Mouse (Mus musculus): Measurements from ENCODE around the gene Tgfb1i1.

Gene Tgfb1i1

GRCm38 (mm10) chr7:128246496-128247391 lies at the start of gene Tgfb1i1:
Gene Tgfb1i1, plus strand, starts transcription at chr7:128246812.
- peak in 1 of 2 experiments; percentile 43 for DNase-seq (ENCODE audit: low spot score in 2 of 2)

DNA sequence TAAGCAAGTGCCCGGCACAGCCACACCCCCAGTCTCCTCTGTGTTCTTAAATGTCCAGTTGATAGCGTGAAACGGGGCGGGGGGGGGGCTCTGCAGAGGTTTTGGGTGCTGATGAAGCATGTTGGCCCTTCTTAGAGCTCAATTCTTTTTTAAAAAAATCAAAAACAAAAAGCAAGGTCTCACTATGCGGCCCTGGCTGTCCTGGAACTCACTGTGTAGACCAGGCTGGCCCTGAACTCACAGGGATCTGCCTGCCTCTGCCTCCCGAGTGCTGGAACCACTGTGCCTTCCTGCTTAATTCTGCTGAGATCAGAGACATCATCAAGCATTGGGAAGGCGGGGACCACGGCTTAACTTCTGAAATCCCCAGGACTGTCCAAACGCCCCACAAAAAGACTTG lies 45.0 kb upstream of the Tgfb1i1 start:
- DNase-seq (ENCODE audit: low spot score in 2 of 2): no peak

DNA sequence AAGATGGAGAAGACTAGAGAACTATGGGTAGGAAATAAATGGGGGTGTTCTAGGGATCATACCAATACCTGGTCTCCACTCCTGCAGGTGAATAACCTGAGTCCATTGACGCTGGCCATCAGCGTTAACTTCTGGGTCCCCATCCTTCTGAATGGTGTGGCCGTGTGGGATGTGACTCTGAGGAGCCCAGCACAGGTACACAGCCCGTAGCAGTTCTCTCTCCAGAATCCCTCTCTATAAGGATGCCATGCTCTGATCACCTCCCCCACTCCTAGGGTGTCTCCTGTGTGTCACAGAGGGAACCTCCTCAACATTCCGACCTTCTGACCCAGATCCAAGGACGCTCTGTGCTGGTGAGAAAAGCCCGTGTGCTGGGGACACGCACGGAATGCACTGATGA lies 43.5 kb upstream of the Tgfb1i1 start:
- DNase-seq (ENCODE audit: low spot score in 2 of 2): no peak

GRCm38 (mm10) chr7:128204179-128204578 lies 42.4 kb upstream of the Tgfb1i1 start:
- DNase-seq (ENCODE audit: low spot score in 2 of 2): no peak

GRCm38 (mm10) chr7:128205695-128206094 lies 40.9 kb upstream of the Tgfb1i1 start:
- DNase-seq (ENCODE audit: low spot score in 2 of 2): no peak

- no peak for DNase-seq (ENCODE audit: low spot score in 2 of 2)
Observed at GRCm38 (mm10) chr7:128206152-128206551, 40.5 kb upstream of the Tgfb1i1 start, which contains the start of gene Cox6a2. Gene Cox6a2, minus strand, starts transcription at chr7:128206387.

- peak in 1 of 2 experiments; percentile 25 for DNase-seq (ENCODE audit: low spot score in 2 of 2)
Observed at GRCm38 (mm10) chr7:128208187-128208586, 38.4 kb upstream of the Tgfb1i1 start.

GRCm38 (mm10) chr7:128209826-128210225 lies 36.8 kb upstream of the Tgfb1i1 start:
- DNase-seq (ENCODE audit: low spot score in 2 of 2): no peak

DNA sequence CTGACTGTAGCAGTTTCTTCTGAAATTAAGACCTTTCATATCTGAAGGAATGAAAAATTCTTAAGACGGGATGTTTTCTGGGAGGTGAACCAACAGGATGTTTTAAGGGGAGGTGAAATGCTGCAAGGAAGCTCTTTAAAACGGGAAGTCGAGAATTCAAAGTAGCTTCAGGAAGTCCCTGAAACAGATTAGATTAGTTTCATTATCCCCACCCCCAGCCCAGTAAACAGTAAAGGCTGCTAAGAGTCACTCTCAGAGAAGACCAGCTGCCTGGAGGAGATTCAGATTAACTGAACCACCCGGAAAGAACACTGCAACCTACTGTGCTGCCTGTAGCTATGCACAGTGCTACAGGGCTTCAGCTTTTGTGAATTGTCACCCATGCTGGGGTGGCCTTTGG lies 26.7 kb upstream of the Tgfb1i1 start:
- DNase-seq (ENCODE audit: low spot score in 2 of 2): no peak

DNA sequence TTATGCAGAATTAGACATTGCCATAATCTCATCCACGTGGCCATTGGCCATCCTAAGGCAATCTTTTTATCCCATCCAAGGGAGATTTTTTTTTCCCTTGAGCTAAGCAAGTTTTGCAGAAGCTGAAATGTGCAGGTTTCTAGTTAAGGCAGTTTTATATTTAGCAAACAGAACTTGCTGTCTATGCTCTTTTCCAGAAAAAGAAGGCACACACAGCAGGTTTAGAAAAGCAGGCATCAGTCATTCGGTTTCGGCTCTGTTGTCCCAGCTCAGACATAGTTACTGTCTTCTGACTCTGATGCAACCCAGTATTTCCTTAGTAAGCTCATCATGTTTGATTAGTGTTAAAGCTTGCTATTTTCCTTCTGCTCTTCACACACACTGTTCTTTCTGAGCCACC lies 25.7 kb upstream of the Tgfb1i1 start:
- no peak for DNase-seq (ENCODE audit: low spot score in 2 of 2)

GRCm38 (mm10) chr7:128231741-128232140 lies 14.9 kb upstream of the Tgfb1i1 start:
- no peak for DNase-seq (ENCODE audit: low spot score in 2 of 2)

DNA sequence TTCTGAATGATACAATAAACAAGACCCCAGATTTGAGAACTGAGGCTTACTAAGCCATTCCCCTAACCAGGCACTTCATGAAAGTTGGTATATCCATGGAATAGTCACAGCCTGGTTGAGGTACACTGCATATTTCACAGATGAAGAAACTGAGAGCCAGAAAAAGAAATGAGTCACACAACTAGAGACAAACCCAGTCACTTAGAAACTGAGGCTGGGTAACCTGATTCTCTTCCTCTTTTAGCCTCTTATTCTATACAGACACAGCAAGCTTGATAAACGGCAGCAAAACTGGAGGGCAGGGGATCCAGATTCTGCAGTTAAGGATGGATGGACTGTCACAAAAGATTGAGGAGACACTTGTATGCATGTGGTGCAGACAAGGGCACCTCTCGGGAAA lies 11.8 kb upstream of the Tgfb1i1 start:
- no peak for DNase-seq (ENCODE audit: low spot score in 2 of 2)

- DNase-seq (ENCODE audit: low spot score in 2 of 2): no peak
Observed at GRCm38 (mm10) chr7:128235481-128235880, 11.1 kb upstream of the Tgfb1i1 start.

- DNase-seq (ENCODE audit: low spot score in 2 of 2): no peak
Observed at GRCm38 (mm10) chr7:128236426-128236825, 10.2 kb upstream of the Tgfb1i1 start.

DNA sequence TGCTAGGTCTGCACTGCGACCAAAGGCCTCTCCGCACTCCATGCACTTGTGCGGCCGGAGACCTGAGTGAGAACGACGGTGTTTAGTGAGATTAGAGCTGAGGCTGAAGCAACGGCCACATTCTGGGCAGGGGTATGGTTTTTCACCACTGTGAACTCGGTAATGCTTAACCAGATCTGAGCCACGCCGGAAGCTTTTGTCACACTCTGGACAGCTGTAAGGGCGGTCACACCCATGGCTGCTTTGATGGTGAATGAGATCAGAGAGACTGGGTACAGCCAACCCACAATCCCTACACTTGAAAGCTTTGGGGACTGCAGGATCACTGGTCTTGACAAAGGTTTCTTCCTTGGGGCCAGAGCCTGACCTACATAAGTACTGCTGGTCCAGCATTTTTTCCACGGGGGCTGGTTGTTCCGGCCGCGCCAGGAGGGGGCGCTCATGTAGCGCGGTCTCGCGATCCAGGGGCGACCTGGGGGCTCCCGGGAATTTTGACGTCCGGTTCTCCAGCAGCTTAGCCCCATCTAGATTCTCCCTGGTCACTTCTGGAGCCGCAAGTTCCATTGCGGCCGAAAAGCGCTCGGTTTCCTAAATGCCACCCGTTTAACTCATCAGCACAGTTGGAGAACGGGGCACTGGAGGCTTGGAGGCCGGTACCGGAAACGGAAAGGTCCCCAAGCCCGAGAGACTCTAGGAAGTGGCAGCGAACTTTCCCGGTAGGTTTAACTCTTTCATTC lies 9.6 kb upstream of the Tgfb1i1 start, which contains the start of gene Armc5:
TSS of gene Armc5 (plus strand) at position 487 of the 737 bp plus-strand sequence.
- DNase-seq (ENCODE audit: low spot score in 2 of 2): peak; percentile 75

- no peak for DNase-seq (ENCODE audit: low spot score in 2 of 2)
Observed at GRCm38 (mm10) chr7:128237593-128237926, 9.1 kb upstream of the Tgfb1i1 start.

GRCm38 (mm10) chr7:128237927-128238778 lies 8.5 kb upstream of the Tgfb1i1 start, which contains the start of gene 9130023H24Rik:
Gene 9130023H24Rik, minus strand, starts transcription at chr7:128238031.
- DNase-seq (ENCODE audit: low spot score in 2 of 2): peak; percentile 98 to 100

- no peak for DNase-seq (ENCODE audit: low spot score in 2 of 2)
Observed at GRCm38 (mm10) chr7:128238991-128239390, 7.6 kb upstream of the Tgfb1i1 start.

DNA sequence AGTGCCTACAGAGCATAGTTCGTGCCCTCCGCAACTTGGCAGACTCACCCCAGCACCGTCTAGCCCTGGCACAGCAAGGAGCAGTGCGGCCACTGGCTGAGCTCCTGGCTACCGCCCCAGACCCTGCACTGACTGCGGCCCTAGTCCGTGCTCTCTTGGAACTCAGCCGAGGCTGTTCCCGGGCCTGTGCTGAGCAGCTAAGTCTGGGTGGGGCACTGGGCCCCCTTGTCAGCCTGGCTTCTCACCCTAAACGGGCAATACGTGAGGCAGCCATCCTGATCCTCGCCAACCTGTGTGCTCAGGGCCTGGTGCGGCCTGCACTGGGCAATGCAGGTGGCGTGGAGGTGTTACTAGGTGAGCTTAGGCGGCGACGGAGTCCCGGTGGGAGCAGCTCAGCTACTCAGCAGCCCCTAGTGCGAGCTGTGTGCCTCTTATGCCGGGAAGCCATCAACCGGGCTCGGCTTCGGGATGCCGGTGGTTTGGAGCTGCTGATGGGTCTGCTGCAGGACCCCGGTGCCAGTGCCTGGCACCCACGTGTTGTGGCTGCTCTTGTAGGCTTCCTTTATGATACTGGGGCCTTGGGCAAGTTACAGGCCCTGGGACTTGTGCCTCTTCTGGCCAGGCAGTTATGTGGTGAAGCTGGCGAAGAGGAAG lies 6.4 kb upstream of the Tgfb1i1 start:
- DNase-seq (ENCODE audit: low spot score in 2 of 2): no peak

DNA sequence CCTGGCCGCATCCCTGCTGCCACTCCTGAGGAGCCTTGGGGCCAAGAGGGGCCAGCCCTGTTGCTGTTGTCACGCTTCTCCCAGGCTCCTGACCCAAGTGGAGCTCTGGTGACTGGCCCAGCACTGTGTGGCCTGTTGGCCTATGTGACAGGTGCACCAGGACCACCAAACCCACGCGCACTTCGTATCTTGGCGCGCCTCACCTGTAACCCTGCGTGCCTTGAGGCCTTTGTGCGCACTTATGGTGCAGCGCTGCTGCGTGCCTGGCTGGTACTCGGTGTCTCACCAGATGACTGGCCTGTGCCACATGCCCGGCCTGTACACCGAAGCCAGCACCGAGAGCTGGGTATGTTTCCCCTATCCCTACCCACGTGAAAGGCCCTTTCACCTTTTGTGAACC lies 4.3 kb upstream of the Tgfb1i1 start:
- no peak for DNase-seq (ENCODE audit: low spot score in 2 of 2)

GRCm38 (mm10) chr7:128243921-128244320 lies 2.7 kb upstream of the Tgfb1i1 start:
- DNase-seq (ENCODE audit: low spot score in 2 of 2): no peak

Measured in frontal cortex, postnatal 14 days (tissue).